Mouse (Mus musculus): ENCODE measurements around the gene Itgb1. TPM values are rescaled to one million over a fixed set of nuclear protein-coding genes. Genes with fewer than 3 reads are reported as not detected.
A peak's percentile ranks its signal among the peaks of the same experiment; 100 is the strongest.

Itgb1 gene
- total RNA-seq, 4 experiments from 2014 or later: 151 to 175 (median 167) TPM

GRCm38 (mm10) chr8:128680548-128681325 lies 4.7 kb upstream of the Itgb1 start:
- DNase-seq (ENCODE audit: low spot score in 2 of 2): no peak

GRCm38 (mm10) chr8:128681970-128682369 lies 3.5 kb upstream of the Itgb1 start:
- DNase-seq (ENCODE audit: low spot score in 2 of 2): no peak

- DNase-seq (ENCODE audit: low spot score in 2 of 2): no peak
Observed at GRCm38 (mm10) chr8:128684609-128685506, 596 bp upstream of the Itgb1 start.

- DNase-seq (ENCODE audit: low spot score in 2 of 2): no peak
Observed at GRCm38 (mm10) chr8:128686429-128686990, 1.1 kb downstream of the Itgb1 start.

GRCm38 (mm10) chr8:128688679-128689078 lies 3.2 kb downstream of the Itgb1 start:
- DNase-seq (ENCODE audit: low spot score in 2 of 2): no peak

- DNase-seq (ENCODE audit: low spot score in 2 of 2): no peak
Observed at GRCm38 (mm10) chr8:128690056-128690455, 4.6 kb downstream of the Itgb1 start.

- no peak for DNase-seq (ENCODE audit: low spot score in 2 of 2)
Observed at GRCm38 (mm10) chr8:128696701-128697397, 11.4 kb downstream of the Itgb1 start.

GRCm38 (mm10) chr8:128697945-128698344 lies 12.5 kb downstream of the Itgb1 start:
- no peak for DNase-seq (ENCODE audit: low spot score in 2 of 2)

GRCm38 (mm10) chr8:128704376-128704775 lies 18.9 kb downstream of the Itgb1 start:
- DNase-seq (ENCODE audit: low spot score in 2 of 2): no peak

- no peak for DNase-seq (ENCODE audit: low spot score in 2 of 2)
Observed at GRCm38 (mm10) chr8:128704836-128705235, 19.4 kb downstream of the Itgb1 start.

GRCm38 (mm10) chr8:128709261-128709660 lies 23.8 kb downstream of the Itgb1 start:
- DNase-seq (ENCODE audit: low spot score in 2 of 2): peak; percentile 66 to 68

- DNase-seq (ENCODE audit: low spot score in 2 of 2): no peak
Observed at GRCm38 (mm10) chr8:128716184-128716583, 30.7 kb downstream of the Itgb1 start.

GRCm38 (mm10) chr8:128724819-128725218 lies 39.4 kb downstream of the Itgb1 start:
- DNase-seq (ENCODE audit: low spot score in 2 of 2): no peak

- no peak for DNase-seq (ENCODE audit: low spot score in 2 of 2)
Observed at GRCm38 (mm10) chr8:128727213-128727612, 41.8 kb downstream of the Itgb1 start.

GRCm38 (mm10) chr8:128732254-128732653 lies 46.8 kb downstream of the Itgb1 start:
- no peak for DNase-seq (ENCODE audit: low spot score in 2 of 2)

- no peak for DNase-seq (ENCODE audit: low spot score in 2 of 2)
Observed at GRCm38 (mm10) chr8:128734118-128734517, 48.7 kb downstream of the Itgb1 start.

- DNase-seq (ENCODE audit: low spot score in 2 of 2): no peak
Observed at GRCm38 (mm10) chr8:128735692-128736091, 50.2 kb downstream of the Itgb1 start.
